Mouse (Mus musculus): Measurements from ENCODE around the gene Smarca4. TPM values are rescaled to one million over a fixed set of nuclear protein-coding genes. Genes with fewer than 3 reads are reported as not detected.

Smarca4 gene
- total RNA-seq, 2 experiments from 2014 or later = 18.4 to 25.8 TPM

- 0 out of 2 replicates have a peak, but pooled peaks have one; percentile 55 for ATAC-seq (replicated peaks; ENCODE audit: low FRiP score, poor library complexity, severe bottlenecking)
Measured at GRCm38 (mm10) chr9:21598198-21598597, 17.8 kb upstream of the Smarca4 start.

- ATAC-seq (replicated peaks; ENCODE audit: low FRiP score, poor library complexity, severe bottlenecking) = peak; percentile 48; the same call in 1 of the 2 replicates
Measured at GRCm38 (mm10) chr9:21600186-21600585, 15.8 kb upstream of the Smarca4 start.

DNA sequence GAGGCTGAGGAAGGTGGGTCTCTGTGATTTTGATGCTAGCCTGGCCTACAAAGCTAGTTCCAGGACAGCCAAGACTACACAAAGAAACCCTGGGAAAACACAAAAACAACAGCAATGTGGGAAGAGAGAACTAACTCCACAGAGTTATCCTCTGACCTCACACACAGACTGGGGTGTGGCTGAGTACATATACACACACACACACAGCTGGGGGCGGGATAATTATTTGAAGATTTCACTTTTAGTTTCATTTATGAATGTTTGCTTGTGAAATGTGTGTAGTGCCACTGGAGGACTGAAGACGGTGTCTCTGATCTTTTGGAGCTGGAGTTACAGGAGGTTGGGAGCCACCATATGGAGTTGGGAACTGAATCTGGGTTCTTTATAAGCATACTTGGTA, 14.9 kb upstream of the Smarca4 start:
- ATAC-seq (replicated peaks; ENCODE audit: low FRiP score, poor library complexity, severe bottlenecking) = no peak

DNA sequence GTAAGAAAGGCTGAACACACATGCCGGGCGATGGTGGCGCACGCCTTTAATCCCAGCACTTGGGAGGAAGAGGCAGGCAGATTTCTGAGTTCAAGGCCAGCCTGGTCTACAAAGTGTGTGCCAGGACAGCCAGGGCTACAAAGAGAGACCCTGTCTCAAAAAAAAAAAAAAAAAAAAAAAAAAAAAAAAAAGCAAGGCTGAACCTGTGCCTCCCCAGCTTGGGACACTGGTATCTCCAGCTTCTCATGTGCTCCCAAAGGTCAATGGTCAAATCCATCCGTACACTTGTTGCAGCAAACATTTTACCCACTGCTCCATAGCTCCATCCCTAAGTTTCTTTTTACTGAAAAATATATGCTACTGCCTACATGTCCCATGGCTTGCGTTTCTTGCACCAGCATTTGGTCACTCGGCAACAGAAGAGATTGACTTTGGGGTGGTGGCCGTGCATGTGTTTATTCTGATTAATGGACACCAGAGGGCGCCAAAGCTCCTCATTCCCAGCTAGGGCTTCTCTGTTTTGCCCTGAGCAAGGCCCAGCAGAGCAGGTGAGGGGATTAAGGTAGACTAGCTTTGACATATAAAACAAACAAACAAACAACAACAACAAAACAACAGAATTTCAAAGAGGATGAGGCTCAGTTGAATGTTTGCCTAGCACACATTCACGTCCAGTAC, 14.1 kb upstream of the Smarca4 start:
- ATAC-seq (replicated peaks; ENCODE audit: low FRiP score, poor library complexity, severe bottlenecking) = peak; percentile 89

- ATAC-seq (replicated peaks; ENCODE audit: low FRiP score, poor library complexity, severe bottlenecking) = no peak
Measured at GRCm38 (mm10) chr9:21604119-21604518, 11.8 kb upstream of the Smarca4 start.

- no peak for ATAC-seq (replicated peaks; ENCODE audit: low FRiP score, poor library complexity, severe bottlenecking)
Measured at GRCm38 (mm10) chr9:21605865-21606264, 10.1 kb upstream of the Smarca4 start.

- ATAC-seq (replicated peaks; ENCODE audit: low FRiP score, poor library complexity, severe bottlenecking) = no peak
Measured at GRCm38 (mm10) chr9:21606648-21607047, 9.3 kb upstream of the Smarca4 start.

DNA sequence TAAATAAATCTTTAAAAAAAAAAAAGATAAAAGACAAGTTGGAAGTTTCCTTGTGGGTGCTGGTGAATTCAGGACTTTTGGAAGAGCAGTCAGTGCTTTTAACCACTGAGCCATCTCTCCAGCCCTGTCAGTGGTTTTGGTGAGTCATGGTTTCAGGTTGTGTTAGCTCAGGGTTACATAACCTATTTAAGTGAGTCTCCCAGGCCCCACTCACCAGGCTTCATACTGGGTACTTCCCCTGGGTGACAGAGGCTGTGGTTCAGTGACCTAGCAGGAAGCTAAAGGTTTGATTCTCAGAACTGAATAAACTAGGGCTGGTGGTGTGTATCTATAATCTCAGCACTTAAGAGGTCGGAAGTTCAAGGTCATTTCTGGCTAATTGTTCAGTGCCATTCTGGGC, 6.1 kb upstream of the Smarca4 start:
- ATAC-seq (replicated peaks; ENCODE audit: low FRiP score, poor library complexity, severe bottlenecking) = no peak

- no peak; the same call in 1 of the 2 replicates for ATAC-seq (replicated peaks; ENCODE audit: low FRiP score, poor library complexity, severe bottlenecking)
Measured at GRCm38 (mm10) chr9:21614864-21615616, 929 bp upstream of the Smarca4 start.

DNA sequence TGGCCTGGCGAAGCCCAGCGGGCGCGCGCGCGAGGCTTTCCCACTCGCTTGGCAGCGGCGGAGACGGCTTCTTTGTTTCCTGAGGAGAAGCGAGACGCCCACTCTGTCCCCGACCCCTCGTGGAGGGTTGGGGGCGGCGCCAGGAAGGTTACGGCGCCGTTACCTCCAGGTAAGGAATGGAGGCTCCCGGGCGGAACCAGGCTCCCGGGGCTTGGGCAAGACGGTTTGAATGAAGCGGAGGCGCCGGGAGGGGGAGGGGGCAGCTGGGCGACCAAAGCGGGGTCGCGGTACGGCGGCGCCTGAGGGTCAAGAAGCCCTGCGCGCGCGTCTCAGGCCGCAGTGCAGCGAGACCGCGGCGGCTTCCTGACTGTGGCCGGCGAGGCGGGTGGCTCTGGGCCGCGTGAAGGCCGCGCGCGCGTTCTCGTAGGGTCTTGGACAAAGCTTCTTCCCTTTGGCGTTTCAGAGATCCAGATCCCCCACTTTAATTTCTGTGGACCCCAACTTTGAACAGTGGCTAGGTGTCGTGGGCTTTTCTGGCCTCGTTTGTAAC, 338 bp downstream of the Smarca4 start:
- ATAC-seq (replicated peaks; ENCODE audit: low FRiP score, poor library complexity, severe bottlenecking) = 0 out of 2 replicates have a peak, but pooled peaks have one; percentile 35

DNA sequence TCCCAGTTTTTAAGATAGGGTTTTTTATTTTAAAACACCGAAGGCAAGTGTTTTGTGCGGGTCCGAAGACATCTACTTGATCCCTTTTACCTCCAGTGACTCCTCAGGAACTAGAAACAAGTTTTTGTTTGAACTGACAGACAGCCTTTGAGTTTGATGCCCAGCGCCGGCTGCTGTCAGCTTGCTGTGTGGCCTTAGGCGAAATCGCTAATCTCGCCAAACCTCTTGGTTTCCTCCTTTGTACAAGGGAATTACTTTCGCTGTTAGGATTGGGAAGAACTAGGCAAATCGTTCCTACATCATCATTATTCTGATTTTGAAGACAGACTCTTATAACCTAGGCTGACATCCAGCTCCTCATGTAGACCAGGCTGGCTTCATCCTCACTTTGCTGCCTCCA, 1.1 kb downstream of the Smarca4 start:
- peak; percentile 56 for ATAC-seq (replicated peaks; ENCODE audit: low FRiP score, poor library complexity, severe bottlenecking)

GRCm38 (mm10) chr9:21620229-21620628, 4.3 kb downstream of the Smarca4 start:
- no peak for ATAC-seq (replicated peaks; ENCODE audit: low FRiP score, poor library complexity, severe bottlenecking)

- ATAC-seq (replicated peaks; ENCODE audit: low FRiP score, poor library complexity, severe bottlenecking) = no peak
Measured at GRCm38 (mm10) chr9:21622676-21623075, 6.7 kb downstream of the Smarca4 start.

DNA sequence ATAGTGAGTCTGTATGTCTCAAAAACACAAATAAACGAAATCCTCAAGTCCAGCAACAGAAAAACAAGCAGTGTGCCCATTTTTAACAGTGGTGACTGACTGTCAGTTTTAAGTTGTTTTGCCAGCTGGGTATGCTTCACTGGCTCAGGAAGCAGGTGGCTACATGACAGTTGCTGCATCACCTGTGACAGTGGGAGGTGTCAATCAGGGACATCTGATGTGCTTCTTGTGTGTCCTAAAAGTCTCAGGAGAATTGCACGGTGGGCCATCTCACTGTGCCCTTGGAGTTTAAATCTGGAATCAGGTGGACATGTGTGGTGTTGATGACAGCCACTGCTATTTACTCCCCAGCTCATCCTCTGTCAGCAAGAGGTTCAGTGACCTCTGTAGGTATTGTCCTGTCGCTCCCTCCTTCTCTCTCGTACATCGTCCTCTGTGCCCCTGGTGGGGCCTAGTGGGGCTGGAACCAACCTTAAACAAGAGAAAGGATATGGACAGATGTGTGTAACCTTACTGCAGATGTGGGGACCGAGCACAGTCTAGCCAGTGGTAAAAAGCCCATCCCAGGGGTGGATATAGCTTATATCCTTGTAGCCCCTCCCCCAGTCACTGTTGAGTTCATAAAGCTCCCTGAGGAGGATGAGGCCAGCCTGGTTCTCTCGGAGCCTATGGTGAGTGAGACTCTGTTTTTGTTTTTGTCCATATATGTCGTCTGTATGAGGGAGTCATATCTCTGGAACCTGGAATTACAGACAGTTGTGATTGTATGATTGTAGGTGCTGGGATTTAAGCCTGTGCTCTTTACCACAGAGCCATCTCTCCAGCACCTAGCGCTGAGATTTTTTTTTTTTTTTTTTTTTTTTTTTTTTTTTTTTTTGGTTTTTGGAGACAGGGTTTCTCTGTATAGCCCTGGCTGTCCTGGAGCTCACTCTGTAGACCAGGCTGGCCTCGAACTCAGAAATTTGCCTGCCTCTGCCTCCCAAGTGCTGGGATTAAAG, 9.7 kb downstream of the Smarca4 start:
- no peak for ATAC-seq (replicated peaks; ENCODE audit: low FRiP score, poor library complexity, severe bottlenecking)

GRCm38 (mm10) chr9:21626571-21626970, 10.6 kb downstream of the Smarca4 start:
- ATAC-seq (replicated peaks; ENCODE audit: low FRiP score, poor library complexity, severe bottlenecking) = peak; percentile 39; the same call in 1 of the 2 replicates

DNA sequence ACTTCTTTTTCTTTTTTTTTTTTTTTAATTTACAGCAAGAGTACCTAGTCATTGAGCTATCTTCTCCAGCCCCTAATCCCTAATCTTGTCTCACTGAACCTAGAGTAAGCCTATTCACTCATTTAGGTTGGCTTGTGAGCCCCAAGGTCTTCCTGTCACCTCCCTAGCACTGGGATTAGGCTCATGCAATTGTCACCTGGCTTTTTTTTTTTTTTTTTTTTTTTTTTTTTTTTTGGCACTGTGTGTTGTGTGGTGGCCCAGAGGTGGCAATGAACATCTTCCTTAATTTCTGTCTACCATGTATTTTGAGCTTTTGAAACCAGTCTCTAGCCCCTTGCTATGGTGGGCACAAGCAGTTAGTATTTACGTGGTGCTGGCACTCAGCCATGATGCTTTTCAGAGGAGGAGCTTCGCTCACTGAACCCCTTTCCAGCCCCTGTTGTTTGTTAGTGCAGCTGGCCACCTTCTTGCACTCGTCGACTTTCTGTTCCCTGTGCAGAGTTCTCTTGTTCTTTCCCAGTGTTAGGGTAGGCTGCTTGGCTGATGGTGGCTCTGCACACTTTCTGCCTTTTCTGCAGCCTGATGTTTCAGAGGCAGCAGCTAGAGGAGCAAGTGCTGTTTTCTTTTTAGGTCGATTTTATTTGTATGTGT, 11.3 kb downstream of the Smarca4 start:
- no peak for ATAC-seq (replicated peaks; ENCODE audit: low FRiP score, poor library complexity, severe bottlenecking)

DNA sequence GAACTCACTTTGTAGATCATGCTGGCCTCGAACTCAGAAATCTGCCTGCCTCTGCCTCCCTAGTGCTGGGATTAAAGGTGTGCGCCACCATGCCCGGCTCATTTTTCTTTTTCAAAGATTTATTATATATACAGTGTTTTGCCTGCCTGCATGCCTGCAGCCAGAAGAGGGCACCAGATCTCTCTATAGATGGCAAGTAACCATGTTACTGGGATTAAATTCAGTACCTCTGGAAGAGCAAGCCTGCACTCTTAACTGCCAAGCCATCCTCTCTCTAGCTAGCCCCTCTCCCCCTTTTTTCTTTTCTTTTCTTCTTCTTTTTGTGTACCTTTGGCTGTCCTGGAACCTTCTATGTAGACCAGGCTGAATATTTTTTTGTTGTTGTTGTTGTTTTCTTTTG, 14.7 kb downstream of the Smarca4 start:
- ATAC-seq (replicated peaks; ENCODE audit: low FRiP score, poor library complexity, severe bottlenecking) = peak; percentile 75

DNA sequence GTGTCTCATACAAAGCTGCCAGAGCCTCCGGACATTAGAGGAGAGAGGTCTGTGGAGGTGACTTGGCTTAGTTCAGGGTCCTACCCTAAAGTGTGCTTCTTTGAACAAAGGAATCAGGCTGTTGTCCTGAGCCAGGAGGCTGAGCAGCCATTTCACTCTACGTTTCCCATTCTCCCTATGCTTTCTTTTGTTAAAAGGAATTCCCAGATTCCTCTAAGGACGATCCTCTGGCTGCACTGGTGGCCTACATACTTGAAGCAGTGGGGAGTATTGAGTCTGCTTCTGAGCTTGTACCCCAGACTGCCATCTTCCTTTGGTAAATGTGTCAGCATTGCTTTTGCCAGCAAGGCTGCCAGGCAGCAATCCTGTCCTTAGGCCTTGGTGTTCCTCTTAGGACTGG, 17.1 kb downstream of the Smarca4 start:
- no peak for ATAC-seq (replicated peaks; ENCODE audit: low FRiP score, poor library complexity, severe bottlenecking)

- no peak for ATAC-seq (replicated peaks; ENCODE audit: low FRiP score, poor library complexity, severe bottlenecking)
Measured at GRCm38 (mm10) chr9:21635639-21636038, 19.7 kb downstream of the Smarca4 start.

Measured in erythroblast, adult 5-6 weeks (primary cell).